Mouse (Mus musculus) brain, embryonic 14.5 days (tissue): ENCODE measurements around the gene Cel.

Experiments
- CTCF ChIP-seq: fragments of 200-500 bp; IDR thresholded peaks from 2 replicates; pipeline ENCODE4 v1.5.1; 2012; ENCODE audit warnings: inconsistent platforms, mild to moderate bottlenecking, moderate library complexity, borderline replicate concordance; ENCODE audit not compliant: insufficient read depth, insufficient read length; ENCODE audit errors: extremely low read depth
- POLR2A ChIP-seq: fragments of 200-500 bp; IDR thresholded peaks from 2 replicates; pipeline ENCODE4 v1.6.1; 2012; ENCODE audit warnings: mild to moderate bottlenecking, inconsistent platforms, borderline replicate concordance; ENCODE audit not compliant: poor library complexity, insufficient read depth, insufficient read length, severe bottlenecking; ENCODE audit errors: extremely low read depth

DNA sequence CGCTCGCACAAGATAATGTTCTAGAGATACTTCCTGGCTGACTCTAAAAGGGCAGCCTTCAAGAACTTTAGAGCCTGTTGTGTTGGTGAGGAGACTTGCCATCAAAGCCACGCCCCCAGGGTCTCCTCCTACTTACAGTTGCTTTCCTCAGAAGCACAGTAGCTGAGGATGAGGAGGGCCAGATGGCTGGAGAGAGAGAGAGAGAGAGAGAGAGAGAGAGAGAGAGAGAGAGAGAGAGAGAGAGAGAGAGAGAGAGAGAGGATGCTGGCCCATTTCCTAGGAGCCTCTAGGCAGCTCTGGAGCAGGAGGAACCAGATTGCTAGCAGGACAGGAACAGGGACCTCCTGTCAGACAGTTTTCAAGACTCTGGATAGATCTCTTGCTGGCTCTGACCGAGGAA, 27.0 kb downstream of the Cel start:
- TF ChIP-seq POLR2A, result no peak
- no peak for TF ChIP-seq CTCF
